Mouse (Mus musculus) urinary bladder, postnatal 36 days (tissue): ENCODE results near the gene Tia1.

Experiments used
- DNase-seq, 2 experiments: peaks; one replicate each; pipeline ENCODE4 v3.0.0; 2022; ENCODE audit warnings: low spot score in 2 of 2, mixed read lengths in 1 of 2

Tia1 gene

DNA sequence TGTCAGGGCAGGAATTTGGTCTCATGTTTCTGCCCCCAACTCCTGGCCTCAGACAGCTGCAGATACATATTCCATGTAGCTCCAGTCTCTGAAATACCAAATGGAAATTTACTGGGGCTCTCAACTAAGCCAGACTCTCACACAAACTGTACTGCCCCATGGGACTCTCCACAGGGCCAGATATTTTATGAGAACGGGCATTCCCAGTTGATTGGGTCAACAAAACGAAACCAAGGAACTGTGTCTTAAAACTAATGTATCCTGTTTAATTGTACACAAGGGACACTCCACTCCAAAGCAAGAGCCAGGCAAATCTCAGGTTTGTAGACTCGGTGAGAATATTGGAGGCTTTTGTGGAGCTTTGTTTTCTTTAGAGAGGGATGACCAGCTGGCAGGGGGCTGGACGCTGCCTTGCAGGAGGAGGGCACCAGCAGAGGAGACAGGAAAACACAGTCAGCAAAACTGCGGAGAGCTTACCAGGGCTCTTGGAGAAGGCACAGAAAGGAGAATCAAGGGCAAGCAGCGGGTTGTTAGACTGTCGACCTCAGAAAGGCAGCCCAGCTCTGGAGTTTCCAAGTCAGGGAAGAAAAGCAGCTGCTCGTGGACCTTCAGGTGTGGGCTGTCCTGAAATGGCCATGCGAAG is 76.3 kb downstream of the Tia1 start:
- DNase-seq = peak in 1 of 2 experiments; percentile 36

DNA sequence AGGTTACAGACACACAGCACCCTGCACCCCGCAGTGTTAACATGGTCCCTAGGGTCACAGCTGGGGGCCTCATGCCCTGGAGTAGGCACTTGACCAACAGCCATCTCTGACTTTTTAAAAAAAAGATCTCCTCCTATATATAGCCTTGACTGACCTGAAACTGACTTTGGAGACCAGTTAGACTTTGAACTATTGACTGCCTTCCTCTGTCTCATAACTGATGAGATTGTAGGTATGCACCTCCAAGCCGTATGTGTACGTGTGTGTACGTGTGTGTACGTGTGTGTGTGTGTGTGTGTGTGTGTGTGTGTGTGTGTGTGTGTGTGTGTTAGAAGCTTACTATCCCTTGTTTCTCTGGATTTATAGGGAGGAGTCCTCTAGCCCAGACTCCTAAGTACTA is 77.9 kb downstream of the Tia1 start:
- no peak for DNase-seq
